Mouse (Mus musculus) cerebellum, adult (tissue): ENCODE measurements around the gene BC049762.

Experiments used
- ATAC-seq: cut with Nextera tagmentation; 2 replicates; pipeline ENCODE4 v1.9.2; 2017; ENCODE audit warnings: mild to moderate bottlenecking, moderate library complexity, mixed read lengths; ENCODE audit not compliant: insufficient number of reproducible peaks, low FRiP score, low TSS enrichment

BC049762 gene

GRCm38 (mm10) chr11:51220308-51220707 is 42.5 kb downstream of the BC049762 start, which contains the start of gene Gm12569:
Gene Gm12569 (plus strand): TSS chr11:51220473.
- no peak for ATAC-seq

- no peak for ATAC-seq
Observed at GRCm38 (mm10) chr11:51219396-51219980, 43.4 kb downstream of the BC049762 start.

- no peak for ATAC-seq
Observed at GRCm38 (mm10) chr11:51214021-51214420, 48.8 kb downstream of the BC049762 start.

- no peak for ATAC-seq
Observed at GRCm38 (mm10) chr11:51211426-51211825, 51.4 kb downstream of the BC049762 start.

GRCm38 (mm10) chr11:51207758-51208157 is 55.1 kb downstream of the BC049762 start:
- ATAC-seq = no peak
